Mouse (Mus musculus) embryo, embryonic 11.5 days (tissue): Measurements from ENCODE around the gene Celf1.

ENCODE experiments used
- DNase-seq: peaks from one replicate; pipeline ENCODE4 v3.0.0-alpha.2; 2012; ENCODE audit warnings: low read depth, low spot score

Gene Celf1

GRCm38 (mm10) chr2:90939750-90940149 lies 432 bp upstream of the Celf1 start:
- DNase-seq = no peak

GRCm38 (mm10) chr2:90941744-90942143 lies 1.6 kb downstream of the Celf1 start:
- DNase-seq = no peak

GRCm38 (mm10) chr2:90950149-90950548 lies 10.0 kb downstream of the Celf1 start:
- no peak for DNase-seq

GRCm38 (mm10) chr2:90950582-90951194 lies 10.5 kb downstream of the Celf1 start:
- DNase-seq = no peak

- DNase-seq = no peak
Observed at GRCm38 (mm10) chr2:90953461-90953860, 13.3 kb downstream of the Celf1 start.

GRCm38 (mm10) chr2:90956053-90956452 lies 15.9 kb downstream of the Celf1 start:
- no peak for DNase-seq

- no peak for DNase-seq
Observed at GRCm38 (mm10) chr2:90958856-90959255, 18.7 kb downstream of the Celf1 start.

- DNase-seq = no peak
Observed at GRCm38 (mm10) chr2:90960012-90960411, 19.8 kb downstream of the Celf1 start.

GRCm38 (mm10) chr2:90963304-90963703 lies 23.1 kb downstream of the Celf1 start:
- DNase-seq = no peak

GRCm38 (mm10) chr2:90964811-90965465 lies 24.8 kb downstream of the Celf1 start:
- no peak for DNase-seq

- DNase-seq = no peak
Observed at GRCm38 (mm10) chr2:90965466-90966080, 25.4 kb downstream of the Celf1 start.

GRCm38 (mm10) chr2:90970606-90971005 lies 30.4 kb downstream of the Celf1 start:
- no peak for DNase-seq

- DNase-seq = no peak
Observed at GRCm38 (mm10) chr2:90974101-90974500, 33.9 kb downstream of the Celf1 start.

- DNase-seq = no peak
Observed at GRCm38 (mm10) chr2:90975181-90975835, 35.1 kb downstream of the Celf1 start.

GRCm38 (mm10) chr2:90976590-90976989 lies 36.4 kb downstream of the Celf1 start:
- no peak for DNase-seq

GRCm38 (mm10) chr2:90977291-90977690 lies 37.1 kb downstream of the Celf1 start:
- no peak for DNase-seq

GRCm38 (mm10) chr2:90986055-90986454 lies 45.9 kb downstream of the Celf1 start:
- DNase-seq = no peak

GRCm38 (mm10) chr2:91008536-91008935 lies 68.4 kb downstream of the Celf1 start:
- DNase-seq = no peak

- no peak for DNase-seq
Observed at GRCm38 (mm10) chr2:91013881-91014280, 73.7 kb downstream of the Celf1 start.

GRCm38 (mm10) chr2:91015386-91015785 lies 75.2 kb downstream of the Celf1 start:
- no peak for DNase-seq

GRCm38 (mm10) chr2:91018061-91018788 lies 78.0 kb downstream of the Celf1 start:
- DNase-seq = no peak

GRCm38 (mm10) chr2:91019911-91020310 lies 79.7 kb downstream of the Celf1 start:
- no peak for DNase-seq
